Mouse (Mus musculus): ENCODE results near the gene Gpr157.

The Gpr157 gene

DNA sequence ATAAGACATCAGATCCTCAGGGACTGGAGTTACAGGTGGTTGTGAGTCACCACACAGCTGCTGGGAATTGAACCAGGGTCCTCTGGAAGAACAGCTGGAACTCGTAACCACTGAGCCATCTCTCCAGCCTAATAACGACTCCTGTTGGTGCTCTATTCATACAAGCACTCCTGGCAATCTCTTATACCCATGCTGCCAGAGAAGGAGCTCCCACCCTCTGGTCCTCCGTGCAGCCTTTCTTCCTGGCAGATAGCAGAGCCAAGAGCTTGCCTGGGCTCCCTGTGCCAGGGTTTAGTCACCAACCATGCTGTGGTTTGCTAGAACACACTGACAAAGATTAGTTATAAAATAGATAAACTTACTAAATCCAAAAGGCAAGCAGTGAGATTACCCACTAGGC, 22.5 kb downstream of the Gpr157 start:
- no peak for DNase-seq (ENCODE audit: low read depth, low spot score)

DNA sequence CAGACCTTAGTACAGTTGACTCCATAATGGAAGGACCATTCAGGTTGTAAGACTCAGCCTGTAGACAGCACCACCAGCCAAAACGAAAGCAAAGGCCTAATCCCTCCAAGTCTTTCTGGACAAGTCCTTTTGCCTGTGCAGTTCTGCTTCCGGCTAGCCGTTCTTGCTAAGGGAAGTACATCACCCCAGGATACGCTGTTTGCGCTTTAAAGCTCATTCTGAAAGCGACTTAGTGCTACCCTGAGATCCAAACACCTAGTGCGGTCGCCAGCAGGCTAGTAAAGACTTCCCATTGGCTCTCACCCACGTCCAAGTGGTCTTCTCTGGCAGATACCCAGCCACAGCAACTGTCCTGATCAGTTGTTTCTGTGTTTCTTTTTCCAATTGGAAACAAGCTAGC, 23.2 kb downstream of the Gpr157 start:
- DNase-seq (ENCODE audit: low read depth, low spot score), result no peak

DNA sequence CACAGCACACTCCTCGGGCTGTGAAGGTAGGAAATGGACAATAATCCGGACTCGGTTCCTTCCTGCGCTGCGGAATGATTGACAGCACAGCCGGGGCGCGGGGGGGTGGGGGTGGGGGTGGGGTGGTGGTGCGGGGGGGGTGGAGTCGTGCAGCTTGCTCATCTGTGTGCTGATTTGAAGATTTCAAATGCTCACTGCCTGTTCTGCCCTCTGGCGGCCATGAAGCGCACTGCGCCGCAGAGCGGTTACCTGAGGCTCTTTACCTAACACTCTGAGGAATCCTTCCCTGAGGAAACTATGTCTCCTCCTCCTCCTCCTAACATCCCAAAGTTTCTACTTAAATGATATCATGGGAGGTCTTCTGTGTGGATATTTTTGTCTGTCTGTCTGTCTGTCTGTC, 25.7 kb downstream of the Gpr157 start:
- DNase-seq (ENCODE audit: low read depth, low spot score), result peak; percentile 75

DNA sequence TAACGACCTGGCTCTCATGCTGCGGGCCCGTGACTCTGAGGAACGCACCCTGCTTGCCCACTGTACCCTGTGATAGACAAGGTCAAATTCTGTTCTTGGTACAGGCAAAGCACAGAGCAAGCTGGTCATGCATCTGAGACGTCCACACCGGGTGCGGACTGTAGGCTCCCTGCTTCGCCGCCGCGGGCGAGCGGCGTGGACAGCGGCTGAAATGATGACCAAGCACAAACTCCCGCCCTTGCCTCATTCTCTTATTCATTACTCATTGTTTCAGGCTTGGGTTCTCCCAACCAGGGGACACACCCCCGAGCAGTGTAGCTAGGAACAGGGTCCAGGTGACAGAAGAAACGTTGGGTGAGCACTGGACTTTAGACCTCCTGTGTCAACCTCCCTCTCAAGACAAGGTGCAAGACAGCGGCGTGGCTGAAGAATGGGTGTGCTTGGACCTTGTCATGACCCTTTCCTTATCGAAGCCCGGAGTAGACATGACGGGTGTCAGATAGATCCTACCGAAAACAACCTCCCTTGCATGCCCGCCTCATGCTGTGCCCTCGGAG, 27.4 kb downstream of the Gpr157 start:
- no peak for DNase-seq (ENCODE audit: low read depth, low spot score)

DNA sequence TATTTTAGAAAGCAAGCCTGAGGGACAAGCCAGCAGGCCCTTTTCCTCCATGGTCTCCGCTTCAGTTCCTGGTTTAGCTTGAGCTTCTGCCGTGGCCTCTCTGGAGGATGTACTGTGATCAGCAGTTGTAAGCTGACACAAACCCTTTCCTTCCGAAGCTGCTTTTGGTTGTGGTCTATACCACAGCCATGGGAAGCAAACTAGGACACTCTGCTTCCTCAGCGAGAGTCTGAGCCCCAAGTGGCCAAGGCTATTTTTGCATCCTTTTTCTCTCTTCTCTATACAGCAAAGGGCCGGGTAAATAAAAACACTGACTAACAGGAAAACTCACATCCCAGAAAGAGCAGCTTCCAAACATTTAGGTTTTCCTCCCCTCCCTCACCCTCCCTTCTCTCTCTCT, 30.1 kb downstream of the Gpr157 start:
- peak; percentile 66 for DNase-seq (ENCODE audit: low read depth, low spot score)

DNA sequence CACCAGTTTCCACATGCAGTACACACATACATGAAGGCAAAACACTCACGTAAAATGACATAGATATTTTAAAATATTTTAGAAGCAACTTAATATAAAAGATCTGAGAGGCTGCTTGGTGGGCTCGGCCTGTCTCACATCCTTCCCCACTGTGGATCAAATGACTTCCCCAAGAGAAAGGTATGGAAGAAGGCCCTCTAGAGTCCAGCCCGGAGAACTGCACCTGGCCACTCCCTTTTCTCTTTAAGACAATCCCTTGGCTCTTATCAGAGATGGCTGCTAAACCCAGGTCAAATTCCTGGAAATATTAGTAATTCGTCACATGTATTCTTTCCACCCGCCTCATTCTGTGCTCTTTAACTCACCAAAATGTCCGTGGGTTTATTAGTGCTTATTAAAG, 31.0 kb downstream of the Gpr157 start:
- DNase-seq (ENCODE audit: low read depth, low spot score), result no peak

DNA sequence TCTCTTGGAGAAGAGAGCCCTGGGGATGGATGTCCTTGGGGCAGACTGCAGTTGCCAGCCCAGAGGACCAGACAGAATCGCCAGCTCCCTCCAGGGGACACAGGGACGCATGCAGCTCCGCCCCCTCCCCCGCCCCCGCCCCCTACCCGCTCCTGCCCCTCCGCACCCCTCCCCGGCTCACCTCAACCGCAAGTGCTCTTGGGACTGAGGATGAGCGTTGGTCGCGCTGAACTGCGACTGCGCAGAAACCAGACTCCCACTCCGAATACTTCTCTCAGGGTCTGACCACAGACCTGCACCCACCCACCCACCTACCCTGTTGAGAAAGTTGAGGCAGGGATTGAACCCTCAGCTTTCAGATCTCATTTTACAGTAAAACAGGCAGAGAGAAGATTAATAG, 31.9 kb downstream of the Gpr157 start, which contains the start of gene Slc2a5:
Gene Slc2a5 (plus strand): TSS at position 229 of the 400 bp plus-strand sequence.
- DNase-seq (ENCODE audit: low read depth, low spot score), result peak; percentile 31

DNA sequence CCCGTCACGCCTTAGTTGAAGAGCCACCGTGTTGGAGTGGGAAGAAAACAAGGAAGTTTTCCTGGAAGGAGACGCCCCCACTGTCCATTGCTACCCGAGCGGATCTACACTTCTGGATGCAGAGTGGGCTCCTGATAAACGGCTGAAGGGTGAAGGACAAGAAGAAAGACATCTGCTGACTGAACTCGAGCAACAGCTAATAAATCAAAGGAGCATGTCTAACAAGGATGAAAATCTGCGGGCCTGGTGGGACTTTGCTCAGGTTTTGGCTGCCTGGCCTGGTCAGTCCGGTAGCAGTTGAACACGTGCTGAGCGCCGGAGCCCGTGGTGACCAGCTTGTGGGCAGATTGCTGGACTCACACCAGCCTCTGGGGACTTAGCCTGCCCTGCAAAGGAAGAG, 32.5 kb downstream of the Gpr157 start:
- no peak for DNase-seq (ENCODE audit: low read depth, low spot score)

DNA sequence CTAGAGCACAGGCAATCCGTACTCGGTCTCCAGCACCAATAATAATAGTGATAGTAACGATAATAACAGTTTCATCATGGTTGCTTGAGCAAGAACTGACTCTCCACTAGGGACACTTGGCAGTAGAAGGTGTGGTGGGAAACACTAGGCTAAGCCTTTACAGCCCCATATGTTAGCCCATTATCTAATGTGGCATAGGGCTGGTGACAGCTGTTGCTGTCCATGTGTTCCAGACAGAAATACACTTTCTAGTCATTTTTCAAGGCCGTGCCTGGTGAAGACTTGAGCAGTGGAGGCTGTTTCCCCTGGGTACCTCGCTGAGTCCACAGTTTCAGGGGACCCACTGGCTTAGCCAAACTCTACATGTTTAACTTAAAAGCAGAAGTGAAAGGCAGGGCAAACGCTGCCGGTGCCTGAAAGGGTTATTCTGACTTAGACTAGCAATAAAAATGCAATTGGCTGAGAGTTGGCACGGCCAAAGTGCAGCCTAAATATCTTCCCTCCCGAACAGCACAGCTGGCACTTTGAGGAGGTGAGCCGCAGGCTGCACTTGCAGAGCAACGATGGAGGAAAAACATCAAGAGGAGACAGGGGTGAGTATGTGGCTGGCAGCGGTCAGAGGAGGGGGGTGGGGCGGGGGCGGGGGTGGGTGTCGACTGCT, 33.1 kb downstream of the Gpr157 start:
- DNase-seq (ENCODE audit: low read depth, low spot score), result peak; percentile 40

DNA sequence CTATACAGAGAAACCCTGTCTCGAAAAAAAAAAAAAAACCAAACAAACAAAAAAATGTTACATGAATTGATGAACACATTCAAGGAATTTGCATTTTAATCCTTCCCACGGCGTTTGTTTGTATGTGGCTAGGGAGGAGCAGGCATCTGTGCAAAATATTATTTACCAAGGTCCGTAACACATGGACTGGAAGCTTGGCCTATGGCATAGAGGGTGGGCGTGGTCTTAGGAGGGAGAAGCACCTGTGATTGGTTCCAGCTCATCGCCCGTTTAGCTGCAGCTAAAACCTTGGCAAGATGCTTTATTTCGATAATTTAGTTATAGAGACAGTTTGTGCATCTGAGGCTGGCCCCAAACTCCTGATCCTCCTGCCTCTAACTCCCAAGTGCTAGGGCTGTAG, 34.3 kb downstream of the Gpr157 start:
- no peak for DNase-seq (ENCODE audit: low read depth, low spot score)

DNA sequence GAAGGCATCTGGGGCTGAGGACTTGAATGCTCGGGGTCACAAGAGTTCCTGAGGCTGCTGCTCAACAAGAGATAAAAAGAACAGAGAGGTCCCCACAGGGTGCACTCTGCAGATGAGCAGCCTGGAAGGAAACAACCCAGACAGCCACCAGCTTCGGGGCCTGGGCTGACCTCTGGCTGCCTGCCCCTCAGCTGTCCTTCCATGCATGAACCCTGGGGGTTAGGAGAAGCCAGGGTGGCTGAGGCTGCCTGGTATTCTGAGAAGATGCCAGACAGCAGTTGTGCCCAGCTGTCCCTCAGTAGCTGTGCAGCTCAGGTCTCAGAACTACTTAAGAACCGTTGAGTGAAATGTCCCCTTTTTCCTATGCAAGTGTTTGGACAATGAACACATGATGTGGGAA, 35.3 kb downstream of the Gpr157 start:
- no peak for DNase-seq (ENCODE audit: low read depth, low spot score)

DNA sequence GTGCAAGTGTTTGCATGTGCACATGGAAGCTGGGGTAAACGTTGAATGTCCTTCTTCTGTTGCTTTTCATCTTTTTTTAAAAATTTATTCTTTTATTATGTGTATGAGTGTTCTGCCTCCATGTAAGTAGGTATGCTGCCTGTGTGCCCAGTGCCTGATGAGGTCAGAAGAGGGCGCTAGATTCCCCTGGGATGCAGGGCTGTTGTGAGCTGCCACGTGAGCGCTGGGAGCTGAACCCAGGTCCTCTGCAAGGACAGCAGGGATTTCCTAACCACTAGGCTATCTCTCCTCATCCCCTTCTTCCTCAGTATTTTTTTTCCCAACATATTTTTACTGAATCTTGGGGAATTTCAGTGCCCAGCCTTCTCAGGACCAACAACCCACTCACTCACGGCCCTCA, 39.2 kb downstream of the Gpr157 start:
- no peak for DNase-seq (ENCODE audit: low read depth, low spot score)

DNA sequence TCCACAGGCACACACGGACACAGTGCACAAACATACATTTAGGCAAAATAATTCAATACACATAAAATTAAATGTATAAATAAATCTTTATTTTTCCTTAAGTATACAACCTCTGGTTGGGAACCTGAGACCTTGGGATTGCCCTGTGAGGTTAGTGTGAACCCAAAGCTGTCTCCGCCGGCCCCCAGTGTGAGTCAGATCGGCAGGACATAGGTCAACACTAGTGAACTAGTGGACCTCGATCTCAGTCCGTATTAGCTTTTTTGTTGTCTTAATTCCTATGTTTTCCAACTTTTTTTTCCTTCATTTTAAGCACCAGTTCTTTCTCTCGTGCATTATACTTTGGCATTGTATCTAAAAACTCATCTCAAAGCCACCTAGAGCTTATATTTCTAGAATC, 40.7 kb downstream of the Gpr157 start:
- no peak for DNase-seq (ENCODE audit: low read depth, low spot score)

DNA sequence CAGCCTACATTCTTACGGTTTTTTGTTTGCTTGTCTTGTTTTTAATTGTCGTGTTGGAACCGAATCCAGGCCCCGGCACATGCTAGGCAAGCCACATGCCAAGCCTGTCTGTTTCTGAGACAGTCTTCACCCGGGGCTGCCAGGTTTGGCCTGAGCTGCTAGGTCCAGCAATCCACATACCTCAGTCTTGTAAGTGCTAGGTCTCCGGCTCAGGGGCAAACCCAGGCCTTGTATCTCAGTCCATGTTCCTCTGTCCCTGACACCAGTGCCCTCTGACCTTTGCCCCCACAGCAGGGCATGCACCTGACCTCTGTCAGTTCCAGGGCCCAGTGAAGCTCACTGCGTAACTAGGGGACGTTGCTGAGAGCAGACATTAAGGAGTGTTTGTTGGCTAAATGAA, 41.4 kb downstream of the Gpr157 start:
- DNase-seq (ENCODE audit: low read depth, low spot score), result no peak

DNA sequence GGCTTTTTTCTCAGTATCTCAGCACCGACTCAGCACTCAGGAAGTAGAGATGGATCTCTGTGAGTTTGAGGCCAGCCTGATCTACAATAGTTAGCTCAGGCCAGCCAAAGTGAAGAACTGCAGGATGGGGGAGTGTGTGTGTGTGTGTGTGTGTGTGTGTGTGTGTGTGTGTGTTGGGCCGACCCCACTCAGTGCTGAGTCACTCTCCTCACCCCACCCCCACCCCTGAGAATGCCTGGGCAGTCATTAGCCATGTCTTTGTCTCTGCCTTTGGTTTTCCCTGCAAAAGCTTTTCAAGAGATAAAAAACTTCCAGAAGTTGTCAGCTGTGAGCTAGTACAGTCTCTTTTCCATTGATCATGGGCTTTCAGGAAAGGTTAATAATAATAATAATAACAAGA, 43.5 kb downstream of the Gpr157 start:
- no peak for DNase-seq (ENCODE audit: low read depth, low spot score)

DNA sequence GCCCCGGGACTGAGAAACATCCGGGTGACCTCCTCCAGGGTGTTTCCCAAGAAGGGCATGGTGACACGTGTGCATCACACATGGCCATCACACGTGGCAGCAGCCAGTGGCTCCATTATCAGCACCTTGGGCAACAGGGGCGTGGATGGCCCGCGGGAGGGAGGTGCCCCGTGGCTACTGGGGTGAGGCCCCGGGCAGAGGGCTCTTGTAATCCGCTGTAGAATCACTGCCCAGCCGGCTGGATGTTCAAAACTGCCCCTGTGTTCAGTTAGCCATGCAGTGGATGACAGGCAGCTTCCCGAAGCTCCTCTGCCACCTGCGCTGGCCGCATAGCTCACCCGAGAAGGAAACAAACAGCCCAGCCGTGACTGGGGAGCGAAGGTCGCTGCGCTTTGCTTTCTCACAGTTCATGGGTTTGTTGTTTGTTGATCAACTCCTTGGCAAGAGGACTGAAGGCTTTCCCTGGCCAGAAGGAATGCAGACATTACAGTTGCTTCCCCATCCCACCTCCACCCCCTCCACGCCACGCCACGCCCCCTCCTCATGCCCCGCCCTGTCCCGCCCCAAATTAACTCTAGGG, 45.6 kb downstream of the Gpr157 start:
- DNase-seq (ENCODE audit: low read depth, low spot score), result no peak

DNA sequence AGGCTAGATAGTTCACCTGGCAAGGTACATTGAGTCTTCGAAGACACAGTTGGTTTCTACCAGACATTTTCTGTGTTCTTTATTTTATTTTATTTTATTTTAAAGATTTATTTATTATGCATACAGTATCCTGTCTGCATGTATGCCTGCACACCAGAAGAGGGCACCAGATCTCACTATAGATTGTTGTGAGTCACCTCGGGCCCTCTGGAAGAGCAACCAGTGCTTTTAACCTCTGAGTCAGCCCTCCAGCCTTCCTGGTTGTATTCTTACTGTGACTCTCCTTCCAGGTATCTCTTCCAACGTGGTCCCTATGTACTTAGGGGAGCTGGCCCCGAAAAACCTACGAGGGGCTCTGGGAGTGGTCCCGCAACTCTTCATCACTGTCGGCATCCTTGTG, 48.1 kb downstream of the Gpr157 start:
- DNase-seq (ENCODE audit: low read depth, low spot score), result no peak

DNA sequence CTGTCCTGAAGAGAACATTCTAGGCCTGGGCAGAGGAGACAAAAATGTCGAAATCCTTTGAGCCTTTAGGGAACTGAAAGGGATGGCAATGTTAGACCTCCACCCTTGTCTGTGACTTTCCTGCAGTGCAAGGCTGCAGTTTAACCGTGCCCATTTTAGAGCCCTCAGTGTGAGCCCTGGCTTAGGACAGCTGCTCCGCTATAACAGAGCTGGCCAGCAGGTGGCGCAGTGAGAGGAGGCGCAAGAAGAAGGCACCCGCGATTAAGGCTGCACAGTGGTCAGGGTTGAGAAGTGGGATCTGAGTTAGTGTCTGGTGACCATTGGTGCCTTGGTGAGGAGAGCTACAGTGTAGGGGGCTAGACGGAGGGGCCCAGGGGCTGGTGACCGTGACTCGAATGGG, 49.5 kb downstream of the Gpr157 start:
- DNase-seq (ENCODE audit: low read depth, low spot score), result peak; percentile 79

DNA sequence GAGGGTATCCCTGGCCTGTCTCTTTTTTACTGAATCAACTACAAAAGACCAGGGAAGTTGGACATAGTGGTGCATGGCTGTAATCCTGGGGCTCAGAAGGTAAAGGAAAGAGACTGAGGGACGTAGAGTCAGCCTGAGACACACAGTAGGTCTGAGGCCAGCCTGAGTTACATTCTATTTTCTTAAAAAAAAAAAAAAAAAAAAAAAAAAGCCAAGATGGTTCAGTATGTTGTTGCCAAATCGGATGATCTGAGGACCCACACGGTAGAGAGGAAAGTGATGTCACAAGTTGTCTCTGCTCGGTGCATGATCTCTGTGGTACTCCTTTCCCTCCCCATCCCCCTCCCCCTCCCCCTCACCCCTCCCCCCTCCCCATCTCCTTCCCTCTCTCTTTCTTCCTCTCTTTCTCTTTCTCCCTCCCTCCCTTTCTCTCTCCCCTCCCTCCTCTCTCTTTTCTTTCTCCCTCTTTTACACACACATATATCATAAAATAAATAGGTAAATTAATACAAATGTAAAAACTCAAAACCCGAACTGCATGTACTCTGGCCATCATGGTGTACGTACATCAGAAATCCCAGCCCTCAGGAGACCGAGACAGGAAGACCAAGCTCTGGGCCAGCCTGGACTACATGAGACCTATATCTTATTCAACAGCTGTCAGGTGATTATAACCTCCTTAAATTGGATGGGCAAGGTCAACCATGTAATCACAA, 50.4 kb downstream of the Gpr157 start:
- no peak for DNase-seq (ENCODE audit: low read depth, low spot score)

DNA sequence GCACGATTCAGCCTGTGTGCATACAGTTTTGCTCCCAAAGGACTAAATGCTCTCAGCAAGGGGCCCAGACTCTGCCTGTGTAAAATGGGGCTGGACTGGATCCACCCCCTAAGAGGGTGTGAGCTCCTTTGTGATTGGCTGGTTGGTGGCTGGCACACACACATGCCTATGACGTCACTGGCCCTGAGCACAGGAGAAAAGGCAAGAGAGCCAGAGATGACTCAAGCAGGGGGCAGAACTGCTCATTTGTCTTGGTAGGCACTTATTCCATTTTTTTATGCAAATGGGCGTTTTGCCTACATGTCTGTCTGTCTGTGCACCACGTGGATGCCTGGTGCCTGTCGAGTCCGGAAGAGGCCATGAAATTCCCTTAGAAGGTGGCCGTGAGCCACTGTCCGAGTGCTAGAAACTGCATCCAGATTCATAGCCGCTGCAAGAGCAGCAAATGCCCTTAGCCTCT, 50.9 kb downstream of the Gpr157 start:
- peak; percentile 93 for DNase-seq (ENCODE audit: low read depth, low spot score)

DNA sequence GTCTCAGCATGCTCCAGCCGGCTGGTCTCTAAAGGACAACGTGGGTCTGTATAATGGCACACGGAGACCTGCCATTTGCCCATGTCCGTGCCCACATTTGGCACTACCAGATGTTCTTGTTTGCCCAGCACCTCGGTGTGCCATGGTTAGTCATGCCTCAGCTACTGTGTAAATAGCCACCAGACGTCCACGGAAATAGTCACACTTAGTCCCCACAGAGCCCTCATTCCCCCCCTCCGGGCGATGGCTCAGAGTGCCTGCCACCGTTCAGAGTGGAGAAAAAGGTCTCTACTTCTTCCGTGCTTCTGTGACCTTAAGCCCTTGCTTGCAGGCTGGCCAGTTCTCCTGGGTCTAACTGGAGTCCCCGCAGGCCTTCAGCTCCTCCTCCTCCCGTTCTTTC, 51.9 kb downstream of the Gpr157 start:
- peak; percentile 12 for DNase-seq (ENCODE audit: low read depth, low spot score)

DNA sequence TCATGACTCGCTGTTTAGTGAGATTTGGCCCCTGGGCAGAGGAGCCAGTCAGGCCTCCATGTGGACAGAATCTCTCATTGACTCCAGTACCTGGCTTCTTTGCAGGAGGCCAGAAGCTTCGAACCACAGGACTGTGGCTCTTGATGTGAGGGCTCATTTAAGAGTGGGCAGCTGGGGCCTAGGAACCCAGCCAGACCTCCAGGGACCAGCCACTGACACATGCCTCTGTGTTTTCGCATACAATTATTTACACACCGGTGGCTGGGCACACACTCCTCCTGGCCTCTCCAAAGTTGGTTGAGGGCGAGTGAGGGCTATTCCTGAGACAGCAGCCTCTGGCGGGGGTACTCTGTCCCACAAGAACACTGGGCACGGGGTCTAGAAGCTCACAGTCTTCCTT, 53.2 kb downstream of the Gpr157 start:
- DNase-seq (ENCODE audit: low read depth, low spot score), result no peak

DNA sequence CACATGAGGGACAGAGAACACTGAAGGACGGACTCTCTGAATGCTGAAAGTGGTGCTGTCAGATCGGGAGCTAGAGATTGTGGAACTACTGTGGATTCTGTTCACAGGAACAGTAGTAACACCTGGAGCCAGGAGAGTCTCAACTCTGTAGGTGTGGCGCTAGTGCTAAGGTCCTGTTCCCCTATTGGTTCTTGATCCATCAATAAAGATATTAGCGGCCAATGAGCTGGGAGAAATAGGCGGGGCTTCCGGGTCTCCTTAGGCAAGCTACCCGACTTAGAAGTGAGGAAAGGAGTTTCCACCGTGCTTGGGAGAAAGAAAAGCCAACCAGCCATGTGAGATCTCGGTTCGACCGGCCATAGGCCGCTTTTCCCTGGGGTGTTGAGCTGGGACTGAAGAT, 57.1 kb downstream of the Gpr157 start:
- no peak for DNase-seq (ENCODE audit: low read depth, low spot score)
